Mouse (Mus musculus): Measurements from ENCODE around the gene Jarid2. TPM values are rescaled to one million over a fixed set of nuclear protein-coding genes. Genes with fewer than 3 reads are reported as not detected.

Jarid2 gene
- total RNA-seq, 2 experiments from 2014 or later, result 34.4 to 35.7 TPM

GRCm38 (mm10) chr13:44891813-44892730 lies 162.8 kb downstream of the Jarid2 start:
- intact Hi-C loops (cut with DNase I), result no loop called here
- DNase-seq (ENCODE audit: low spot score in 2 of 2), result no peak

- no peak for DNase-seq (ENCODE audit: low spot score in 2 of 2)
- intact Hi-C loops (cut with DNase I), result no loop called here
Observed at GRCm38 (mm10) chr13:44896211-44896610, 166.9 kb downstream of the Jarid2 start.

- DNase-seq (ENCODE audit: low spot score in 2 of 2), result no peak
- intact Hi-C loops (cut with DNase I), result loop anchor here (10.0 kb wide), 1 partner anchor 1037 kb away; no protein-coding TSS in a partner anchor
Observed at GRCm38 (mm10) chr13:44902299-44902698, 173.0 kb downstream of the Jarid2 start.

- intact Hi-C loops (cut with DNase I), result loop anchor here (10.0 kb wide), 1 partner anchor 1039 kb away; no protein-coding TSS in a partner anchor
- no peak for DNase-seq (ENCODE audit: low spot score in 2 of 2)
Observed at GRCm38 (mm10) chr13:44903416-44903815, 174.1 kb downstream of the Jarid2 start.

GRCm38 (mm10) chr13:44904271-44904670 lies 175.0 kb downstream of the Jarid2 start:
- intact Hi-C loops (cut with DNase I), result loop anchor here (10.0 kb wide), 1 partner anchor 1039 kb away; no protein-coding TSS in a partner anchor
- DNase-seq (ENCODE audit: low spot score in 2 of 2), result no peak

- intact Hi-C loops (cut with DNase I), result loop anchor here (10.0 kb wide), 1 partner anchor 1041 kb away; no protein-coding TSS in a partner anchor
- DNase-seq (ENCODE audit: low spot score in 2 of 2), result no peak
Observed at GRCm38 (mm10) chr13:44906141-44906540, 176.9 kb downstream of the Jarid2 start.

- DNase-seq (ENCODE audit: low spot score in 2 of 2), result peak; percentile 88 to 97
- intact Hi-C loops (cut with DNase I), result loop anchor here (10.0 kb wide), 1 partner anchor 1043 kb away; no protein-coding TSS in a partner anchor
Observed at GRCm38 (mm10) chr13:44907702-44908101, 178.4 kb downstream of the Jarid2 start.

GRCm38 (mm10) chr13:44908790-44909189 lies 179.5 kb downstream of the Jarid2 start:
- DNase-seq (ENCODE audit: low spot score in 2 of 2), result no peak
- intact Hi-C loops (cut with DNase I), result loop anchor here (10.0 kb wide), 1 partner anchor 1044 kb away; no protein-coding TSS in a partner anchor

- intact Hi-C loops (cut with DNase I), result no loop called here
- no peak for DNase-seq (ENCODE audit: low spot score in 2 of 2)
Observed at GRCm38 (mm10) chr13:44912851-44913250, 183.6 kb downstream of the Jarid2 start.

GRCm38 (mm10) chr13:44913560-44913959 lies 184.3 kb downstream of the Jarid2 start:
- no peak for DNase-seq (ENCODE audit: low spot score in 2 of 2)
- intact Hi-C loops (cut with DNase I), result no loop called here

GRCm38 (mm10) chr13:44915382-44915781 lies 186.1 kb downstream of the Jarid2 start:
- DNase-seq (ENCODE audit: low spot score in 2 of 2), result no peak
- intact Hi-C loops (cut with DNase I), result no loop called here

- intact Hi-C loops (cut with DNase I), result no loop called here
- DNase-seq (ENCODE audit: low spot score in 2 of 2), result no peak
Observed at GRCm38 (mm10) chr13:44915945-44916344, 186.7 kb downstream of the Jarid2 start.

- intact Hi-C loops (cut with DNase I), result no loop called here
- DNase-seq (ENCODE audit: low spot score in 2 of 2), result no peak
Observed at GRCm38 (mm10) chr13:44917202-44917601, 187.9 kb downstream of the Jarid2 start.

- intact Hi-C loops (cut with DNase I), result no loop called here
- DNase-seq (ENCODE audit: low spot score in 2 of 2), result no peak
Observed at GRCm38 (mm10) chr13:44918269-44918668, 189.0 kb downstream of the Jarid2 start.

- DNase-seq (ENCODE audit: low spot score in 2 of 2), result peak; percentile 31 to 47
- intact Hi-C loops (cut with DNase I), result no loop called here
Observed at GRCm38 (mm10) chr13:44921095-44921494, 191.8 kb downstream of the Jarid2 start.

- intact Hi-C loops (cut with DNase I), result no loop called here
- DNase-seq (ENCODE audit: low spot score in 2 of 2), result no peak
Observed at GRCm38 (mm10) chr13:44921721-44922120, 192.4 kb downstream of the Jarid2 start.

GRCm38 (mm10) chr13:44924042-44924441 lies 194.8 kb downstream of the Jarid2 start:
- no peak for DNase-seq (ENCODE audit: low spot score in 2 of 2)
- intact Hi-C loops (cut with DNase I), result no loop called here

- DNase-seq (ENCODE audit: low spot score in 2 of 2), result no peak
- intact Hi-C loops (cut with DNase I), result no loop called here
Observed at GRCm38 (mm10) chr13:44925173-44925572, 195.9 kb downstream of the Jarid2 start.

- no peak for DNase-seq (ENCODE audit: low spot score in 2 of 2)
- intact Hi-C loops (cut with DNase I), result no loop called here
Observed at GRCm38 (mm10) chr13:44926311-44926710, 197.0 kb downstream of the Jarid2 start.

GRCm38 (mm10) chr13:44932307-44933264 lies 203.3 kb downstream of the Jarid2 start:
- intact Hi-C loops (cut with DNase I), result no loop called here
- no peak for DNase-seq (ENCODE audit: low spot score in 2 of 2)
